Mouse (Mus musculus) liver, postnatal 0 days (tissue): Measurements from ENCODE around the gene Fgf18. TPM values are rescaled to one million over a fixed set of nuclear protein-coding genes. Genes with fewer than 3 reads are reported as not detected.

Experiments used
- ATAC-seq: fragments of 200-750 bp; cut with Nextera tagmentation; 2 replicates; pipeline ENCODE4 v1.8.0; 2017; ENCODE audit warnings: mild to moderate bottlenecking, moderate library complexity
- DNase-seq: peaks from one replicate; pipeline ENCODE4 v3.0.0-alpha.2; 2016
- H3K27ac ChIP-seq: fragments of 300-500 bp; sonication (generic); 2 replicates; pipeline ENCODE4 v1.5.1; 2014; ENCODE audit warnings: antibody characterized with exemption, moderate library complexity, mild to moderate bottlenecking, low read depth
- H3K27me3 ChIP-seq: fragments of 300-500 bp; sonication (generic); 2 replicates; pipeline ENCODE4 v1.6.1; 2014; ENCODE audit warnings: low read length, control low read depth, mixed read lengths; ENCODE audit not compliant: insufficient read depth
- H3K36me3 ChIP-seq: fragments of 300-500 bp; sonication (generic); replicated peaks from 2 replicates; pipeline ENCODE4 v1.6.1; 2014; ENCODE audit warnings: mild to moderate bottlenecking, control low read depth, low read length, moderate library complexity, mixed read lengths; ENCODE audit not compliant: insufficient read depth
- H3K4me1 ChIP-seq: fragments of 300-500 bp; sonication (generic); 2 replicates; pipeline ENCODE4 v1.6.1; 2014; ENCODE audit warnings: antibody characterized with exemption, mild to moderate bottlenecking, control low read depth; ENCODE audit not compliant: insufficient read depth
- H3K4me2 ChIP-seq: fragments of 300-500 bp; sonication (generic); 2 replicates; pipeline ENCODE4 v1.6.1; 2014; ENCODE audit warnings: low read depth, mild to moderate bottlenecking, low read length, moderate library complexity, mixed read lengths
- H3K4me3 ChIP-seq: fragments of 300-500 bp; sonication (generic); 2 replicates; pipeline ENCODE4 v1.5.1; 2014; ENCODE audit warnings: low read depth, low read length
- H3K9ac ChIP-seq: fragments of 300-500 bp; sonication (generic); replicated peaks from 2 replicates; pipeline ENCODE4 v1.6.1; 2014; ENCODE audit warnings: mild to moderate bottlenecking, moderate library complexity
- H3K9me3 ChIP-seq: fragments of 300-500 bp; sonication (generic); 2 replicates; pipeline ENCODE4 v1.6.1; 2016; ENCODE audit warnings: mild to moderate bottlenecking, control low read depth, low read length, mixed read lengths
- CTCF ChIP-seq: sonication (generic); IDR thresholded peaks from 2 replicates; pipeline ENCODE4 v1.5.1; 2016; ENCODE audit warnings: antibody characterized with exemption, low read depth
- EP300 ChIP-seq: IDR thresholded peaks from 2 replicates; pipeline ENCODE4 v1.6.1; 2016; ENCODE audit warnings: antibody characterized with exemption, low read depth, mild to moderate bottlenecking
- WGBS: fragments of 180-500 bp; shearing (Covaris S2); extraction: QIAGEN DNeasy Blood & Tissue Kit; methylation state at CpG from one replicate; pipeline ENCODE4 v1.1.7; 2014; ENCODE audit not compliant: insufficient replicate concordance; 5-methylcytosine and 5-hydroxymethylcytosine counted together
- polyA plus RNA-seq: library from polyadenylated mRNA; unstranded; fragments of >200 nt; fragmentation: Nextera tagmentation; extraction: Ambion mirVana; gene quantifications from 2 replicates; pipeline ENCODE4 v1.2.1, GENCODE M21; 2015

Gene Fgf18
- polyA plus RNA-seq, 1 experiment from 2014 or later, result 0.13 TPM

DNA sequence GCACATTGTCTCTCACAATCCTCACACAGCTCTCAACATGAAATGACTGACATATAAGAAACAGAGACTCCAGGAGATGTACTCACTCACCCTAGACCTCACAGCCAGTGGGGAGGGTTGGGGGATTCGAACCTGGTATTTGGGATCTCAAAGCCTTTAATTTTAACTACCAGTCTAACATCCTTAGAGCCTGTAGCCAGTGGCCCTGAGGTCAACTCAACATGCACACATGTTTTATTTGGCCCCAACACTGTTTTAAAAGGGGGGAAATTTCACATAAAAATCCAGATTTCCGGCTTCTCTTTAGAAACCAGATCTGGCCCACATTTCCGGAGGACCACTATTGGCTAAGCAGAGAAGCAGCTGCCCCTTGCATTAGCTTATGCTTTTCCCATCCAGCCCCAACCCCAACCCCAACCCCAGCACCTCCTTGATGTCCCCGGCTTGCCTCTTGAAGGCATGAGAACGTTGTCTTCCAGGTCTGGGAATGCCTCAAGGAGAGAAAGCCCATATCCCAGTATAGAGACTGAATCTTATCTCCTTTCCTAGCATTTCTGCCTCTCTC, 75.8 kb downstream of the Fgf18 start:
- Histone ChIP-seq H3K9me3 (no peaks in the 10 kb centered on the region), H3K27ac (no peak overlapping the region), H3K9ac (no peak overlapping the region), H3K4me1 (no peaks in the 10 kb centered on the region), H3K4me2 (no peak overlapping the region), H3K36me3 (no peaks in the 10 kb centered on the region), H3K27me3 (no peaks in the 10 kb centered on the region), H3K4me3 (no peak overlapping the region)
- TF ChIP-seq CTCF (no peak), EP300 (no peak)
- WGBS, result 77% methylated on average over 5 of the region's 5 CpGs
- DNase-seq (no peak), ATAC-seq (no peak)

DNA sequence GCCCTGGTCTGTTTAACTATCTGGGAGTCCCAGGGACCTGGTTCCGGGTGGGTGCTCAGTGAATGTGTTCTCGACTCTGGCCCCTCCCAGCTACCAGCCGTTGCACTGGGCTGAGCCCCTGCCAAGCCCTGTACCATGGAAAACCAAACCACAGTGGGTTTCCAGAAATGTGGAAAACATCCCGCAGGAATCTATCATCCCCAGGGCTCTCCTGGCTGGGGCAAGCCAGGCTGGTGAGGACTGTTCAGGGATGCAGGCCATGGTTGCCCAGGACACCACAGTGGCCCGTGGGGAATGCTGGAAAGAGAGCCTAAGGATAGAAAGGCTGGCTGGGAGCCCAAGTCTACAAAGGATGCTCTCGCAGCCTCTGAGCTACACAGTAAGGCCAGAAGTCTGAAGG, 76.7 kb downstream of the Fgf18 start:
- TF ChIP-seq EP300, result no peak
- TF ChIP-seq CTCF, result no peak
- Histone ChIP-seq H3K9ac (no peak overlapping the region), H3K4me2 (no peak overlapping the region), H3K27ac (no peak overlapping the region), H3K36me3 (no peaks in the 10 kb centered on the region), H3K4me1 (no peaks in the 10 kb centered on the region), H3K4me3 (no peak overlapping the region), H3K9me3 (no peaks in the 10 kb centered on the region), H3K27me3 (no peaks in the 10 kb centered on the region)
- 63% methylated on average over 6 of the region's 6 CpGs for WGBS
- ATAC-seq, result no peak
- no peak for DNase-seq

Other genes with a start within 250 kb of the Fgf18 start
- 321 TPM in 2 replicates for gene Npm1, start 15.8 kb upstream of the Fgf18 start, polyA plus RNA-seq
- not detected in 2 replicates for gene Tlx3, start 56.2 kb upstream of the Fgf18 start, polyA plus RNA-seq
- not detected in 2 replicates for gene Gm12117, start 129.3 kb upstream of the Fgf18 start, polyA plus RNA-seq